13 mouse cellular contexts compared by ENCODE assay signal in genomic region chr3:115252618-115253379, GRCm38 (mm10).
DNase-seq lines count a peak whose midpoint lies in the region; ATAC-seq lines count a peak whose summit lies in the region.
"Had no signal": no experiment of that assay in that cellular context is flagged by ENCODE, and none has a peak within 500 bp of the region (broad histone marks: within the 10 kb centered on the region; RNA-seq: fewer than 3 reads in every experiment).

No protein-coding gene starts in this region.

- no peak; the same call in 1 of the 2 replicates for ATAC-seq in embryonic facial prominence, embryonic 11.5 days (replicated peaks; ENCODE audit: insufficient number of reproducible peaks, low FRiP score, low TSS enrichment, low read depth)
- 0 out of 2 replicates have a peak, but pooled peaks have one; percentile 48 for ATAC-seq in midbrain, embryonic 11.5 days (ENCODE audit: low FRiP score)

- no peaks in the 10 kb centered on the region for H3K36me3 ChIP-seq in embryonic facial prominence, embryonic 11.5 days (replicated peaks; ENCODE audit: control insufficient read depth, insufficient read depth, low read depth, low read length)
- no peaks in the 10 kb centered on the region for H3K36me3 ChIP-seq in embryonic facial prominence, embryonic 10.5 days (replicated peaks)
- no peaks in the 10 kb centered on the region for H3K36me3 ChIP-seq in midbrain, embryonic 11.5 days (ENCODE audit: control insufficient read depth, insufficient read depth, low read length)
- no peaks in the 10 kb centered on the region for H3K36me3 ChIP-seq in midbrain, embryonic 10.5 days
- H3K36me3 ChIP-seq: neural tube, embryonic 13.5 days had no signal

- 44% methylated on average over 8 of the region's 8 CpGs for WGBS in embryonic facial prominence, embryonic 11.5 days
- WGBS in embryonic facial prominence, embryonic 10.5 days = 47% methylated on average over 8 of the region's 8 CpGs
- 76% methylated on average over 8 of the region's 8 CpGs for WGBS in midbrain, embryonic 11.5 days
- WGBS in midbrain, embryonic 10.5 days = 72% methylated on average over 8 of the region's 8 CpGs

- H3K27ac ChIP-seq in embryonic facial prominence, embryonic 11.5 days (replicated peaks; ENCODE audit: low read depth, low read length) = no peak overlapping the region
- no peak overlapping the region for H3K27ac ChIP-seq in embryonic facial prominence, embryonic 10.5 days (replicated peaks)
- no peak overlapping the region for H3K27ac ChIP-seq in midbrain, embryonic 11.5 days (ENCODE audit: low read depth, low read length)
- H3K27ac ChIP-seq in midbrain, embryonic 10.5 days (replicated peaks) = no peak overlapping the region
- H3K27ac ChIP-seq: neural tube, embryonic 13.5 days had no signal

- no peaks in the 10 kb centered on the region for H3K27me3 ChIP-seq in embryonic facial prominence, embryonic 11.5 days (ENCODE audit: control insufficient read depth, insufficient read depth, low read length)
- H3K27me3 ChIP-seq in embryonic facial prominence, embryonic 10.5 days (replicated peaks; ENCODE audit: low read depth, poor library complexity, severe bottlenecking) = no peaks in the 10 kb centered on the region
- H3K27me3 ChIP-seq in midbrain, embryonic 11.5 days (ENCODE audit: control insufficient read depth, insufficient read depth, low read length) = no peaks in the 10 kb centered on the region
- H3K27me3 ChIP-seq in midbrain, embryonic 10.5 days (ENCODE audit: low read depth, poor library complexity, severe bottlenecking) = no peaks in the 10 kb centered on the region
- H3K27me3 ChIP-seq: neural tube, embryonic 13.5 days had no signal

- H3K9ac ChIP-seq in embryonic facial prominence, embryonic 11.5 days (replicated peaks; ENCODE audit: low read length) = no peak overlapping the region
- no peak overlapping the region for H3K9ac ChIP-seq in midbrain, embryonic 11.5 days (ENCODE audit: low read length)
- H3K9ac ChIP-seq: neural tube, embryonic 13.5 days had no signal

- no peak overlapping the region for H3K4me2 ChIP-seq in embryonic facial prominence, embryonic 11.5 days (ENCODE audit: low read depth, low read length)
- H3K4me2 ChIP-seq in midbrain, embryonic 11.5 days = no peak overlapping the region
- H3K4me2 ChIP-seq: neural tube, embryonic 13.5 days had no signal

- H3K4me1 ChIP-seq in embryonic facial prominence, embryonic 11.5 days (ENCODE audit: control insufficient read depth, insufficient read depth, low read length) = no peaks in the 10 kb centered on the region
- H3K4me1 ChIP-seq in embryonic facial prominence, embryonic 10.5 days = peaks cover 10% of the 10 kb centered on the region; the same call in 1 of the 2 replicates
- H3K4me1 ChIP-seq in midbrain, embryonic 11.5 days (ENCODE audit: control insufficient read depth, insufficient read depth, low read length) = no peaks in the 10 kb centered on the region
- no peaks in the 10 kb centered on the region for H3K4me1 ChIP-seq in midbrain, embryonic 10.5 days
- H3K4me1 ChIP-seq: neural tube, embryonic 13.5 days had no signal

- no peak overlapping the region for H3K4me3 ChIP-seq in embryonic facial prominence, embryonic 11.5 days (ENCODE audit: low read depth, low read length)
- no peak overlapping the region for H3K4me3 ChIP-seq in embryonic facial prominence, embryonic 10.5 days
- no peak overlapping the region for H3K4me3 ChIP-seq in midbrain, embryonic 11.5 days (ENCODE audit: low read depth, low read length)
- H3K4me3 ChIP-seq in midbrain, embryonic 10.5 days = no peak overlapping the region
- H3K4me3 ChIP-seq: neural tube, embryonic 13.5 days had no signal

- DNase-seq in embryonic facial prominence, embryonic 11.5 days (ENCODE audit: low spot score) = peak; percentile 4
- DNase-seq in embryonic facial prominence, embryonic 10.5 days (ENCODE audit: low spot score) = no peak
- no peak for DNase-seq in midbrain, embryonic 11.5 days (ENCODE audit: low spot score, missing footprints)
- DNase-seq in midbrain, embryonic 10.5 days (ENCODE audit: low spot score) = no peak
- DNase-seq in cerebellum, postnatal 25 days = peak; percentile 14
- DNase-seq in layer of hippocampus, postnatal 36 days = peak; percentile 8 to 9
- no peak for DNase-seq in T-cell, adult 2 months (ENCODE audit: low spot score)
- no peak for DNase-seq in frontal cortex, postnatal 25 days (ENCODE audit: low spot score in 2 of 2)
- DNase-seq: adrenal gland, postnatal 10 days; heart, postnatal 14 days; kidney, postnatal 10 days; lung, adult 2 months had no signal

- H3K9me3 ChIP-seq in embryonic facial prominence, embryonic 11.5 days (replicated peaks; ENCODE audit: control insufficient read depth, low read length) = no peaks in the 10 kb centered on the region
- H3K9me3 ChIP-seq in embryonic facial prominence, embryonic 10.5 days = no peaks in the 10 kb centered on the region
- H3K9me3 ChIP-seq in midbrain, embryonic 11.5 days (ENCODE audit: control insufficient read depth, low read length) = no peaks in the 10 kb centered on the region
- H3K9me3 ChIP-seq in midbrain, embryonic 10.5 days (replicated peaks) = no peaks in the 10 kb centered on the region
- H3K9me3 ChIP-seq: neural tube, embryonic 13.5 days had no signal

Comparison
In these comparisons a context has a peak if more than half of its experiments do, and no peak if none do; other contexts are left out.
1. DNase-seq: peak in embryonic facial prominence, embryonic 11.5 days (single experiment), cerebellum, postnatal 25 days (2 of 2) and layer of hippocampus, postnatal 36 days (2 of 2); none in embryonic facial prominence, embryonic 10.5 days (single experiment), midbrain, embryonic 11.5 days (single experiment), midbrain, embryonic 10.5 days (single experiment), T-cell, adult 2 months (single experiment) and frontal cortex, postnatal 25 days (0 of 2).